Mouse (Mus musculus) ovary, postnatal 10 days (tissue): ENCODE measurements around the gene Otulinl.

Experiments
- DNase-seq: peaks from one replicate; pipeline ENCODE4 v3.0.0; 2022; ENCODE audit warnings: low spot score

The Otulinl gene

DNA sequence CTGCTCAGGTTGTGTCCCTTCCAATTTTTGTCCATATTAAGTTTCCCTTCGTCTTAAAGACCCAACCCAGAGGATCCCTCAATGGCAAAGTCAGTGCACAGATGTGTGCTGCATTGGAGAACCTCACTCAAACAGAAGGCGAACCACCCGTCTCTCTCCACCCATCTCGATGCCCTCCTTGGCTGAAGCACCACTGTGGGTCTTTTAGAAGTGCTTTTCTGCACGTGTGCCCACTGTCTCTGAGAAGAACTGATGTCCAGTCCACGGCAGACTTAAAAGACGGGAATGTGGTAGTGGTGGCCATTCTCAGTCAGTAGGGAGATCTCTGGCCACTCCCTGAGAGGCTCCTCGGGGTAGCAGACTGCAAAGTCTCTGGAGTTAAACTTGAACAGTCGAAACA is 24.8 kb downstream of the Otulinl start:
- DNase-seq, result no peak

GRCm38 (mm10) chr15:27655015-27655414 is 26.4 kb downstream of the Otulinl start:
- DNase-seq, result no peak

DNA sequence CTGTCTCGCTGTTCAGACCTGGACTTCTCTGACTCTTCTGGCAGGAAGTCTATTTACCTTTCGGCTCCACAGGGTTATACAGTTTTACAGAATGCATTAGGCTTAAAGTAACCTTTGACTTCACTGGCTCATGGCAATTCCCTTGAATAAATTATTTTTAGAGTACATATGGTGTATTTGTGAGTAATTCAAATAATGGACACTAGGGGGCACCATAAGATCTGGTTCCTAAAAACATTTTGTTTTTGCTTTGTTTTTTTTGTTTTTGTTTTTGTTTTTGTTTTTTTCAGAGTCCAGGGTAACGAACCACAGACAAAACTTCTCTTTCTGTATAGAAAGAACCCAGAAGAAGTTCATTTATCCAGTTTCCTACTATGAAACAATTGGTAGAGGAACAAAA is 33.7 kb downstream of the Otulinl start:
- no peak for DNase-seq

- no peak for DNase-seq
These were observed 34.7 kb downstream of the Otulinl start for GRCm38 (mm10) chr15:27646665-27647064.

DNA sequence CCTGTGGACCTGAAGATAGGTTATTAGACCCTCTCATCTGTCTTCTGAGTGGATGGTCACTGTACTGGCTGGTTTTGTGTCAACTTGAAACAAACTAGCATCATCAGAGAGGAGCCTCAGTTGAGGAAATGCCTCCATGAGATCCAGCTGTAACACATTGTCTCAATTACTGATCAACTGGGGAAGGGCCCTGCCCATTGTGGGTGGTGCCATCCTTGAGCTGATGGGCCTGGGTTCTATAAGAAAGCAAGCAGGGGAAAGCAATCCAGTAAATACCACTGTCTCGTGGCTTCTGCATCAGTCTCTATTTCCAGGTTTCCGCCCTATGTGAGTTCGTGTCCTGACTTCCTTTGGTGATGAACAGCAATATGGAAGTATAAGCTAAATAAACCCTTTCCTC is 36.1 kb downstream of the Otulinl start:
- DNase-seq, result no peak

GRCm38 (mm10) chr15:27642895-27643294 is 38.5 kb downstream of the Otulinl start:
- DNase-seq, result no peak

GRCm38 (mm10) chr15:27641171-27641570 is 40.2 kb downstream of the Otulinl start:
- no peak for DNase-seq

- no peak for DNase-seq
These were observed 47.2 kb downstream of the Otulinl start for GRCm38 (mm10) chr15:27633941-27634900.

DNA sequence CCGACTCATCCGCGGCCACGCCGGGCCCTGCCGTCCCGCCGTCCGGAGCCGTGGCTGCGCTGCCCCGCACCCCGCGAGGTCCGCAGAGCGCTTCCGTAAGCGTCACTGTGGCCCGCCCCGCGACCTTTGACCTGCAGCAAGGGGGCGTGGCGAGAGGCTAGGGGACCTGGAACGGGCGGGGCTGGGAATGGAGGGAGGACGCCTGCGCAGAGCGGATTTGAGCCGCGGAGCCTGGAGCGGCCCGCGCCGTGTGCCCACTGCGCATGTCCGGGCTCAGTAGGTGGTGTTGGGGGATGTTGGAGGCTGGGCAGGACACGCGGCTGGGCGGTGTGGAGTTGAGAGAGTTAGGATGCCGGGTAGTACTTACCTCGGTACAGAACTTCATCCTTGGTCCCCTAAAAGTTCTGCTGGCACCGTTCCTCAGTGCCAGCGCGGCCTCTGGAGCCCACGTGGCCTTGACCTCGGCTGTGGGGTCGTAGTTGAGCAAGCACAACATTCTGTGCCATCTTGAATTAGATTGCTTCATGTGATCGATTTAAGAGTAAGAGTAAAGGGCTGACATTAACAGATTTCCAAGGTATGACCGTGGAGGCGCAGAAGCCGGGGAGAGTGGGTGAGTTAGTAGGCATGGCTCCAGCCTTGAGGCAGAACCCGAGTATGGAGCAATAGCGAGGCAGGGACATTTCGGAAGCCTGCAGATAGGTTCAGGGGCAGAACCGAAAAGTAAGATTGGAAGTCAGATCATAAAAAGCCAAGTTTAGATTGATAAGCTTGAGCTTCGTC is 50.6 kb downstream of the Otulinl start, which contains the start of gene Otulin:
TSS of gene Otulin (minus strand) at position 93 of the 783 bp plus-strand sequence.
- peak; percentile 99 for DNase-seq

GRCm38 (mm10) chr15:27629800-27630600 is 51.4 kb downstream of the Otulinl start:
- no peak for DNase-seq

GRCm38 (mm10) chr15:27629046-27629445 is 52.3 kb downstream of the Otulinl start:
- no peak for DNase-seq

- no peak for DNase-seq
These were observed 53.6 kb downstream of the Otulinl start for GRCm38 (mm10) chr15:27627794-27628193.

DNA sequence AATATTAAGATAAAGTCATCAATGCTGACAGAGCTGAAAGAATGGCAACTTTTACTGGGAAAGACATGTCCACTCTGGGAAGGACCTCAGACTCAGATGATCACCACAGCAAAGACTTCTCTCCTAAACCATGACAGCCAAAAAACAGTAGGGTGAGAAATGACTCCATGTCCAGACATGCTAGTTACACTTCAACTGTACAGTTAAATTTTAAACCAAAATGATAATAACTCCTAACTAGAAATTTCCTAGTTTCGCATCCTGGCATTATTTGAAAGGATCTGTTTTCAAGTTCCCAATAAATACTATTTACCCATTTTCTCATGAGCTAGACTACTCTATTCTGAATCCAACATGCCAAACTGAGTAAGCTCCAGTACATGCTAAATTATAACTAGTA is 55.1 kb downstream of the Otulinl start:
- no peak for DNase-seq

DNA sequence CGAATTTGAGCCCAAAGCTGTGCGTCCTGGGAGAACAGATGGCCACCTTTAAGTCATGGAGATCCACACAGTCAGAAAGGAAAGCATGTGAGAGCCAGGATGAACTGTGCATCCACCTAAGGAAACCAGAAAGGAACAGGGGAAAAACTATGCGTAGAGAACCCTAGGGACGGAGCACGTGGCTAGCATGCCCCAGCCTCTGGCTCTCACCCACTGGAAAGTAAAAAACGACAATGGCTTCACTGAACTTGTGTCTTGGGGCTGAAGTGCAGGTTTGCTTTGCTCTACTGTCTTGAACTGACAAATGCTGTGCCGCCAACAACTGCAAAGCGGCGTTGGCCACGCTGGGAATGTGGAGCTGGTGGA is 55.5 kb downstream of the Otulinl start:
- no peak for DNase-seq

- DNase-seq, result no peak
These were observed 56.1 kb downstream of the Otulinl start for GRCm38 (mm10) chr15:27625014-27625889.

- no peak for DNase-seq
These were observed 58.1 kb downstream of the Otulinl start for GRCm38 (mm10) chr15:27623286-27623685.

DNA sequence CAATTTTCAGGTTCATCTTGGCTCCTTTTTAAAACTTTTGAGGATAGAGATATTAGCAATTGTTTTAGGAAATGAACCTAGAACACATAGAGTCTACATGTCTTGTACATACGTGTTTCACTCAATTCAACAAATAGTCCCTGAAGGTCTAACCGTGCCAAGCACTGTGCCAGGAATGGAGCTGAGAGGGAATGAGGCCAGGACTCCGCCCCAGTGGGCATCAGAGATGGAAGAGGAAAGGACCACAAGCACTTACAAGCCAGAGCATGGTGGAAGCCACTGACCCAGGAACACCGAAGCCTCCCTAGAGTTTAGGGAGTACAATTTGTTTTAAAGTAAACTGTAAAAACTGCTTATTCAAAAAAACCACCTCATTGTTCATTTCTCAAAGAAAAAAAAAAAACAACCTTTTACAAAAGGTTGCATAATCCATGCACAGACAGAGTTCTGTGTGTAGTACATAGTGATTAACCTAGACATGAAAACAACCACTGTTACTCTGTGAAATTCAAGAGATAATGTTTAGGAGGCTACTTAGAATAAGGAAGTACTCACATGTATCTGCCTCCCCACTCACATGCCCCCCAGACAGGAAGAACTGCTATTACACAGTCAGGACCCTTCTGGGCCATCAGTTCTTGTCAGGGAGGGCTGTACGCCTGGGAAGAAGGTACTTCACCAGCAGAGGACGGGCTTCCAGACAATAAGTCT is 60.7 kb downstream of the Otulinl start:
- DNase-seq, result no peak

DNA sequence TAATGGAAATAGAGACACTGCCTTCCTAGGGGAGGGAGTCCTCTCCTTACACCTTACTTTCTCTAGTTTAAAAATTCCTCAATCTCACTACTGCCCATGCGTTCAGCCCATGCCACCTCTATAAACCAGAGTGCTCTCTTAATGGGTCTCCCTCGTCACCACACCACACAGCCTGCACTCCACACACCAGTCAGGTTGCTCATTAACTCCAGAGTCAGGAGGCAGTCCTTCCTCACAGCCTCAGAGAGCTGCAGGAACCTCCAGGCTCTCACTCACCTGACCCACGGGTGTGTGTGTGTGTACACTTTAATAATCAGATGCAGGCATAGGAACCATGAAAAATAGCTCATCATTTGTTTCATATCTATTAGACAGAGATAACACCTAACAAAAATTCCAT is 61.7 kb downstream of the Otulinl start:
- no peak for DNase-seq

DNA sequence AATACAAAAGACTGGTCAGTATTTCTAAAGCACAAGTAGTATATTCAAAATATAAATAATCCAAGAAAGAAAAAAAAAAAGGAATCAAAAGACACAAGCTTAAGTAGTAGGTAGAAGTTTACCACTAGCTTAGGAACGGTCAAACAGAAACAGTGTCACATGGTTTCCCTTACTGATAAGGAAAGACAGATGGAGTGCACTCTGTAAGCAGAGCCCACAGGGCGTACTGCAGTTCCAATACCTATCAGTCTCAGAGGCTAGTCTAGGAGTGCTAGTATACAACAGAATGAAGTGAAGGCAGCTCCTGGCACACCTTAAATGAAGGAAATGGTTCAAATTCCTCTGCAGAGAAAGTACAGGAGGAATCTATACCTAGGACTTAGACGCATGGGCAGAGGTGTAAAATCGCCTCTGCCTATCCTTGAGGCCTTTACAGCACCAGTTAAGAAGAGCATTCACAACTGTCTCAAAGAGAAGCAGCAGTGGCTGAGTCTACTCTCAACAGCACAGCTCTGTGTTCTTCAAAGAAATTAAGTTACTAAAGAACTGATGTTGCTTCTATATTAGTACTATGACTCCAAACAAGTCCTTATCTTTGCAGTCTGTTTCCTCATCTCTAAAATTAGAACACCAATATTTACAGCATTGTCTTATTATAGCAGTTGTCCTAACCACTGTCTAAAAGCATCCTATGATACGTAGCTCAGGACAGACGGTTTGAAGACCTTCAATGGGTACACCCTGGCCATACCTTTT is 62.4 kb downstream of the Otulinl start:
- no peak for DNase-seq

DNA sequence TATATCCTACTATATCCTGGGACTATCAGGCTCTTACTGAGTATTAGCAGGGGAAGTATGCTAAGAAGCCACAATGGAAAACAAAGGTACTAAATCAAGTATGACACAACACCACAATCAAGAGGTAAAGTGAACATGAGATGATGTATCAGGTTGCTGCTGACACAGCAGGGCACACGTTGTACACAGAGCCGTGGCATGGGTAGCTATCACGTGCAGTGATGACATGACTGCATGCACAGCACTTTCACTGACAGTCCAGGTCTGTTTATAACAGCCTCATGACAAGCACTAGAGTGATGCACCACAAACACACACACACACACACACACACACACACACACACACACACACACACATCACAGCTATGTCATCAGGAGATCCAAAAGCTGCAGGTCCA is 64.2 kb downstream of the Otulinl start:
- no peak for DNase-seq
